Mouse (Mus musculus) midbrain, embryonic 11.5 days (tissue): ENCODE results near the gene Nr1d2. TPM values are rescaled to one million over a fixed set of nuclear protein-coding genes. Genes with fewer than 3 reads are reported as not detected.
A peak's percentile ranks its signal among the peaks of the same experiment; 100 is the strongest.
"Not testable (repeated sequence)": the region's sequence is repeated elsewhere in the genome, so short reads cannot be mapped to it uniquely, and the experiment has no call there.

ENCODE experiments used
- ATAC-seq: fragments of 200-750 bp; cut with Nextera tagmentation; 2 replicates; pipeline ENCODE4 v1.8.0; 2017; ENCODE audit warnings: moderate TSS enrichment, moderate library complexity; ENCODE audit not compliant: low FRiP score
- DNase-seq: peaks from one replicate; pipeline ENCODE4 v3.0.0; 2015; ENCODE audit warnings: low spot score; ENCODE audit errors: missing footprints
- H3K27ac ChIP-seq: fragments of 300-500 bp; sonication (generic); 2 replicates; pipeline ENCODE4 v1.5.1; 2014; ENCODE audit warnings: low read depth, low read length
- H3K27me3 ChIP-seq: fragments of 300-500 bp; sonication (generic); 2 replicates; pipeline ENCODE4 v1.6.1; 2014; ENCODE audit warnings: mild to moderate bottlenecking, low read length, moderate library complexity, mixed read lengths; ENCODE audit not compliant: control insufficient read depth, insufficient read depth
- H3K36me3 ChIP-seq: fragments of 300-500 bp; sonication (generic); 2 replicates; pipeline ENCODE4 v1.6.1; 2014; ENCODE audit warnings: mild to moderate bottlenecking, low read length, moderate library complexity, mixed read lengths; ENCODE audit not compliant: control insufficient read depth, insufficient read depth
- H3K4me1 ChIP-seq: fragments of 300-500 bp; sonication (generic); 2 replicates; pipeline ENCODE4 v1.6.1; 2014; ENCODE audit warnings: low read length; ENCODE audit not compliant: control insufficient read depth, insufficient read depth
- H3K4me2 ChIP-seq: fragments of 300-500 bp; sonication (generic); 2 replicates; pipeline ENCODE4 v1.6.1; 2014; ENCODE audit warnings: mild to moderate bottlenecking, moderate library complexity
- H3K4me3 ChIP-seq: fragments of 300-500 bp; sonication (generic); 2 replicates; pipeline ENCODE4 v1.5.1; 2014; ENCODE audit warnings: low read depth, low read length
- H3K9ac ChIP-seq: fragments of 300-500 bp; sonication (generic); 2 replicates; pipeline ENCODE4 v1.6.1; 2014; ENCODE audit warnings: low read length
- H3K9me3 ChIP-seq: fragments of 300-500 bp; sonication (generic); 2 replicates; pipeline ENCODE4 v1.6.1; 2016; ENCODE audit warnings: low read length; ENCODE audit not compliant: control insufficient read depth
- WGBS: fragments of 180-500 bp; shearing (Covaris S2); extraction: QIAGEN DNeasy Blood & Tissue Kit; methylation state at CpG from one replicate; pipeline ENCODE4 v1.1.7; 2014; 5-methylcytosine and 5-hydroxymethylcytosine counted together
- polyA plus RNA-seq: library from polyadenylated mRNA; unstranded; fragments of >200 nt; fragmentation: Nextera tagmentation; extraction: Ambion mirVana; gene quantifications from 2 replicates; pipeline ENCODE4 v1.2.1, GENCODE M21; 2014

Nr1d2 gene
- polyA plus RNA-seq, 1 experiment from 2014 or later: 4.9 TPM

DNA sequence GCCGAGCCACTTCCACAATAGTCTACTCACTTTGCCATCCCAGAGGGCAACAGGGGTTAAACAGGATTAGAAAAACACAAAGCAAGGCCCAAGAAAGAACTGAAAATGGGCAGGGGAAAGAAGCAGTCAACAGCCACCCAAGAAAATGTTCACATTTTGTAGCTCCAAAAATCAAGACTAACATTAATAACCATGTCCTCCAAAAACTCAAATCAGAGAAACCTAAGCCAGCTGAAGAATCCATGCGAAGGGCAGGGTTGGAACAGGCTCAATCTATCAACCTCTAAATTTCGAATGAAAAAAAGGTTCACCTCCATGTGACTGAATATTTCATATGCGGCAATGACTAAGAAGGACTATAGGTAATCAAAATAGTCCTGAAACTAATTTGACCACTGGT lies 1.5 kb downstream of the Nr1d2 start:
- WGBS: 46% methylated on average over 4 of the region's 4 CpGs
- no peak overlapping the region for H3K27ac ChIP-seq
- no peaks in the 10 kb centered on the region for H3K27me3 ChIP-seq
- no peak overlapping the region for H3K9ac ChIP-seq
- peak overlapping the region; percentile 72 for H3K4me3 ChIP-seq
- H3K4me1 ChIP-seq: no peaks in the 10 kb centered on the region
- no peak for ATAC-seq
- no peak for DNase-seq
- no peaks in the 10 kb centered on the region for H3K9me3 ChIP-seq
- H3K4me2 ChIP-seq: peak overlapping the region; percentile 74
- no peaks in the 10 kb centered on the region for H3K36me3 ChIP-seq

DNA sequence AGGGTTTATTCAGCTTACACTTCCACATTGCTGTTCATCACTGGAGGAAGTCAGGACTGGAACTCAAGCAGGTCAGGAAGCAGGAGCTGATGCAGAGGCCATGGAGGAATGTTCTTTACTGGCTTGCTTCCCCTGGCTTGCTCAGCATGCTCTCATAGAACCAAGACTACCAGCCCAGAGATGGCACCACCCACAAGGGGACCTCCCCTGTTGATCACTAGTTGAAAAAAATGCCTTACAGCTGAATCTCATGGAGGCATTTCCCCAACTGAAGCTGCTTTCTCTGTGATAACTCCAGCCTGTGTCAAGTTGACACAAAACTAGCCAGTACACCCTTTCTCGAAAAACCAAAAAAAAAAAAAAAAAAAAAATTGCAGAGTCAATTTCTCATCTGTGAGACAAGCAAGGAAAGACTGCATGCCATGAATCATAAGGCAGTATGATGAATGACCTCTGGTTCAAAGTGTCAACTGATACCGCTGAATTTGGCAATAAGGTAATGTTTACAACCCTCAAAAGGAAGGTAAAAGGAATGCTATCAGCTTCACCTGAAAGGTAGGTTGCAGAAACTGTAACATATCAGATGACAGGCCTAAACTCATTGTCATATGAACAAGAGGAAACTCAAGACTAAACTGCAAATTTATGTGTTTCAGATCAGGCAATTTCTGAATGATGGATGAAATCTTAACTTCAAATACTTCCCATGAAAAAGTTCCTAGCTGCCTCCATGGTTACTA lies 2.3 kb downstream of the Nr1d2 start:
- H3K4me1 ChIP-seq, H3K27ac ChIP-seq, H3K4me2 ChIP-seq, H3K4me3 ChIP-seq, H3K9ac ChIP-seq, ATAC-seq, H3K9me3 ChIP-seq, H3K27me3 ChIP-seq, DNase-seq, H3K36me3 ChIP-seq: not testable (repeated sequence)
- 89% methylated on average over 2 of the region's 2 CpGs for WGBS

DNA sequence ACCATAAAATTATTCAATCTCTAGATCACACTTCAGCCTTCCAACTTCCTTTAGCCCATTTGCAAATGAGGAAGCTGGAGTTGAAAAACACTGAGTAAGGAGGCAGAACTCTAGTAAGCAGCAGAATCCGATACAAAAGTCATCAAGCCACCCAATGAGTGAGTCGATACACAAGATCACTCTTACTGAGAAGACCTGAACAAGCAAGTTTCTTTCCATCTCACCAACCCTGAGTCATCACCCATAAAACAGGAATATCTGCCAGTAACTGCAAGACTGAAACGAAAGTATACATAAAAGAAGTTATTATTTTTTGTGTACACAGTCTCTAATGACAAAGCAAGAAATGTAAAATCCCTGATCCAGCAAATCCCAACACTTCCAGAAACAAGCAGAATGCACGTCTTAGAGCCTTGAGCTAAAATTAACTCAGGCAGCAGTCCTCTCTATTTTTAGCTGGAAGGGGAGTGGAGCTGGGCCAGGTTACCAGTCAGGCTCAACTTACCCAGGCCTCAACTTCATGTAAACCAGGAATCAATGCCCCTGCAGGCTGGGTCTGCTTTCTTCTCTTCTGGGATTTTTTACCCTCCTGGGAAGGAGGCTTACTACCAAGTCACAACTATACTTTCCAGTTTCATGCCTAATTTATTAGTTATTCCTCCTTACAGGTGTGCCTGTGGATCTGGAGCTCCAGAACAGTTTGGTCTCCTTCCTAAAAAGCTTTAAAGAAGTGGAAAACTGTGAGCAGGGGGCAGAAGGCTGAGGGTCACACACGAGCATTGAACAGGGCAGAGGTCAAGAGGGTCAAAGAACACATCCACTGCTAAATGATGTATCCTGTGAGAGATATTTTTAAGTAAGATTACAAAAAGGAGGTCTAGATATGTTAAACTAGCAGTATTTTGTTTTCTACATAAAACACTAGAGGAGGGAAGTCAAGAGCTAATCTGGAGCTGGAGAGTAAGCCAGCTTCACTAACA lies 4.7 kb downstream of the Nr1d2 start:
- WGBS: 59% methylated on average over 5 of the region's 5 CpGs
- no peaks in the 10 kb centered on the region for H3K27me3 ChIP-seq
- no peaks in the 10 kb centered on the region for H3K9me3 ChIP-seq

DNA sequence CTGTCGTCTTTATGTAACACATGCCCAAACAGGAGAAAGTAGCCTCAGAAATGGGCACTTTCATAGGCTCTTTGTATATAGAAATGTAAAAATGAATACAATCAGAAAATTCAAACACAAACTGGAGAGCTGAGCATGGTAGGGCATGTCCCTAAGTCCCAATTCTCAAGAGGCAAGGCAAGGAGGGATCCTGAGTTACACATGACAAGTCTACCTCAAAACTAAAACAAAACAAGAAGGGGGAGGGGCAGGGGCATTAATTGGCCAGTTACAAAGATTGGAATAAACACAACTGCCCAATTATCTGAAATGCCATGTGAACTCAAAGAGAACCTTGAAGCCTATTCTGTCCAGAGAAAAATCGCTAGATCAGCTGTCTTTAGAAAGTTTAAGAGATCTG lies 5.9 kb downstream of the Nr1d2 start:
- ATAC-seq (no peak), DNase-seq (no peak)
- Histone ChIP-seq H3K4me3 (no peak overlapping the region), H3K27ac (no peak overlapping the region), H3K27me3 (no peaks in the 10 kb centered on the region), H3K4me2 (no peak overlapping the region), H3K9ac (no peak overlapping the region), H3K4me1 (no peaks in the 10 kb centered on the region), H3K36me3 (no peaks in the 10 kb centered on the region), H3K9me3 (no peaks in the 10 kb centered on the region)
- 88% methylated on average over 2 of the region's 2 CpGs for WGBS

More for the DNA sequence above, 4.7 kb downstream of the Nr1d2 start:
- H3K27ac ChIP-seq: no peak overlapping the region
- no peak for DNase-seq
- no peaks in the 10 kb centered on the region for H3K4me1 ChIP-seq
- ATAC-seq: no peak
- H3K9ac ChIP-seq: no peak overlapping the region
- H3K36me3 ChIP-seq: no peaks in the 10 kb centered on the region
- H3K4me2 ChIP-seq: no peak overlapping the region
- H3K4me3 ChIP-seq: no peak overlapping the region

DNA sequence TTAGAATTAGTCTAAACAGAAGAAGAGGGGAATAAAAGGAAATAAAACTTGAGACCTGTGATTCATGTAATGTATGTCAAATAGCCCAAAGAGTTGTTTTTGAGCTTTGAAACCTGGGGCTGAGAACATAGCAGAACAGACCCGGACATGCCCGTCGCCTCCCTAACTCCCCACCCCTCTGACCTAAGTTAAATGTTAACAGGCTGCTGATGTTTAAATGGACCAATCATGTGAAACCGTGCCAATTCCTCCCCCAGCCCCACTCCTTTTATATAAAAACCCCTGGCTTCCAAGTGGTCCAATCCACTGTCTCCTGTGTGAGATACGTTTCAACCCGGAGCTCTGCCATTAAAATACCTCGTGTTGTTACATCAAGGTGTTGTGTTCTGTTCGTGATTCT lies 7.1 kb downstream of the Nr1d2 start:
- H3K27ac ChIP-seq, H3K27me3 ChIP-seq, DNase-seq, H3K36me3 ChIP-seq, H3K4me2 ChIP-seq, H3K9me3 ChIP-seq, H3K4me3 ChIP-seq, H3K9ac ChIP-seq, H3K4me1 ChIP-seq, ATAC-seq: not testable (repeated sequence)
- 96% methylated on average over 8 of the region's 8 CpGs for WGBS

DNA sequence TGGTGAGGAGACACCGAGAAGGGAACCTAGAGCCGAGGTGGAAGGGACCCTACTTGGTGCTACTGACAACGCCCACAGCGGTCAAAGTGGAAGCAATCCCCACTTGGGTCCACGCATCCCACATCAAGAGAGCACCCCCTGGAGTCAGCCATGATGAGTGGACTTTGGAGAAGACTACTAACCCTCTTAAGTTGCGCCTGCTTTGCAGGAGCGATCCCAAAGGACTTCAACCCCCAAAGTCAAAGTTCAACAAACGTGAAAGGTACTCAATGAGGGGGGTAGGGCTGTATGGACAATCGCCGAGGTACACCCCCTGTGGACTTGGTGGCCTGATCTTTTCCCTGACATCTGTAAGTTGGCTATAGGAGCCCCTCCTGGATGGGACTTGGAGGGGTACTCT lies 9.2 kb downstream of the Nr1d2 start:
- H3K27me3 ChIP-seq, H3K9ac ChIP-seq, H3K4me2 ChIP-seq, H3K4me3 ChIP-seq, H3K27ac ChIP-seq, H3K36me3 ChIP-seq, H3K4me1 ChIP-seq, H3K9me3 ChIP-seq, ATAC-seq, DNase-seq: not testable (repeated sequence)
- WGBS: 93% methylated on average over 10 of the region's 10 CpGs

DNA sequence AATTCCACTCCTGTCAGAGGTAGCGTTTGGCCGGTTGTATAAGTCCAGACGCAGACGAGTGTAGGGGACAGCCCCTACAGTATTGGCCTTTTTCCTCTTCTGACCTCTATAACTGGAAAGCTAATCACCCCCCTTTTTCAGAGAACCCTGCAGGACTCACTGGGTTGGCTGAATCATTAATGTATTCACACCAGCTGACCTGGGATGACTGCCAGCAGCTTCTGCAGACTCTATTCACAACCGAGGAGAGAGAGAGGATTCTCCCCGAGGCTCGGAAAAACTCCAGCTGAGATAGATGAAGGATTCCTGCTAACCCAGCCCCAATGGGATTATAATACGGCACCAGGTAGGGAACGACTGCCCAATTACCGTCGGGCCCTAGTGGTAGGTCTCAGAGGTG lies 12.7 kb downstream of the Nr1d2 start:
- H3K4me1 ChIP-seq, H3K4me2 ChIP-seq, H3K27me3 ChIP-seq, H3K9me3 ChIP-seq, H3K36me3 ChIP-seq, DNase-seq, H3K27ac ChIP-seq, H3K4me3 ChIP-seq, H3K9ac ChIP-seq, ATAC-seq: not testable (repeated sequence)
- WGBS: 76% methylated on average over 11 of the region's 11 CpGs

DNA sequence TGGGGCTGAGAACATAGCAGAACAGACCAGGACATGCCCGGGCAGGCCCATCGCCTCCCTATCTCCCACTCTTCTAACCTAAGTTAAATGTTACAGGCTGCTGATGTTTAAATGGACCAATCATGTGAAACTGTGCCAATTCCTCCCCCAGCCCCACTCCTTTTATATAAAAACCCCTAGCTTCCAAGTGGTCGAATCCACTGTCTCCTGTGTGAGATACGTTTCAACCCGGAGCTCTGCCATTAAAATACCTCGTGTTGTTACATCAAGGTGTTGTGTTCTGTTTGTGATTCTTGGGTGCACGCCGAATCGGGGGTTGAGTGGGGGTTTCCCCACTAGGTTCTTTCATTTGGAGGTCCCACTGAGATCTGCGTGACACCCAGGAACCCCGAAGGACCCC lies 13.5 kb downstream of the Nr1d2 start:
- 89% methylated on average over 11 of the region's 11 CpGs for WGBS
- H3K4me3 ChIP-seq, H3K36me3 ChIP-seq, H3K27me3 ChIP-seq, H3K9ac ChIP-seq, H3K4me2 ChIP-seq, H3K4me1 ChIP-seq, H3K9me3 ChIP-seq, ATAC-seq, DNase-seq, H3K27ac ChIP-seq: not testable (repeated sequence)

DNA sequence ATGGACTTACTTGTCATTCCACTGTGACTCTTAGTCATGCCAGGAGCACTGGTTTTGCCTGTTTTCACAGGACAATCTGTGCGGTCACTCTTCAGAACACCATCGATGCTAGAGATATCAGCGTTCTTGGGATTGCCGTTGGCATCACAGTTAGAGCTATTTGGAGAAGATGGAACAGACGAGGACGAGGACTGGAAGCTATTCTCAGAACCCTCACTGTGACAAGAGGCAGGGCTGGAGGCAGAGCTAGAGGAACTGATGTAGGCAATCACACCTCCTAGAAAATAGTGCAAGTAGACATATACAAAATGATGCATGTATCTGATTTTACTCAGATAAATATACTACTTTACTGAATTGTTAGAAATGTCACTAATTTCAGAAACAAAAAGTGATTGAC lies 16.9 kb downstream of the Nr1d2 start:
- Histone ChIP-seq H3K27me3 (no peaks in the 10 kb centered on the region), H3K4me2 (no peak overlapping the region), H3K36me3 (no peaks in the 10 kb centered on the region), H3K9me3 (no peaks in the 10 kb centered on the region), H3K4me3 (no peak overlapping the region), H3K4me1 (no peaks in the 10 kb centered on the region), H3K9ac (no peak overlapping the region), H3K27ac (no peak overlapping the region)
- 98% methylated on average over 6 of the region's 6 CpGs for WGBS
- DNase-seq (no peak), ATAC-seq (no peak)
